Mouse (Mus musculus) ES-Bruce4 (cell line): ENCODE data around the gene Atg7. TPM values are rescaled to one million over a fixed set of nuclear protein-coding genes. Genes with fewer than 3 reads are reported as not detected.

Experiments used
- H3K27ac ChIP-seq: 2 replicates; pipeline ENCODE4 v1.5.1; 2012; ENCODE audit warnings: low read length, inconsistent platforms; ENCODE audit not compliant: insufficient read depth
- H3K27me3 ChIP-seq: 2 replicates; pipeline ENCODE4 v1.6.1; 2012; ENCODE audit warnings: mild to moderate bottlenecking, low read length, inconsistent platforms; ENCODE audit not compliant: control insufficient read depth, poor library complexity, insufficient read depth, severe bottlenecking
- H3K36me3 ChIP-seq: 2 replicates; pipeline ENCODE4 v1.6.1; 2012; ENCODE audit warnings: inconsistent platforms, mild to moderate bottlenecking, low read length, moderate library complexity; ENCODE audit not compliant: control insufficient read depth, poor library complexity, insufficient read depth, severe bottlenecking
- H3K4me1 ChIP-seq: one replicate; pipeline ENCODE4 v1.8.1; 2011; ENCODE audit warnings: low read length; ENCODE audit not compliant: control insufficient read depth, insufficient read depth
- H3K4me3 ChIP-seq: 2 replicates; pipeline ENCODE4 v1.5.1; 2011; ENCODE audit warnings: low read depth, mild to moderate bottlenecking, low read length
- H3K9ac ChIP-seq: 2 replicates; pipeline ENCODE4 v1.6.1; 2012; ENCODE audit warnings: low read depth, mild to moderate bottlenecking, inconsistent platforms; ENCODE audit not compliant: poor library complexity, severe bottlenecking
- H3K9me3 ChIP-seq: replicated peaks from 2 replicates; pipeline ENCODE4 v1.6.1; 2012; ENCODE audit warnings: mild to moderate bottlenecking, low read length, inconsistent platforms; ENCODE audit not compliant: control insufficient read depth, poor library complexity, insufficient read depth, severe bottlenecking
- CTCF ChIP-seq: IDR thresholded peaks from one replicate; pipeline ENCODE4 v1.8.1; 2011; ENCODE audit warnings: low read depth, low read length
- EP300 ChIP-seq: IDR thresholded peaks from 2 replicates; pipeline ENCODE4 v1.6.1; 2011; ENCODE audit warnings: low read depth, low read length; ENCODE audit not compliant: insufficient read depth
- POLR2A ChIP-seq: IDR thresholded peaks from one replicate; pipeline ENCODE4 v1.8.1; 2011; ENCODE audit warnings: low read length; ENCODE audit not compliant: insufficient read depth
- polyA plus RNA-seq: library from polyadenylated mRNA; stranded (reverse); fragments of >200 nt; gene quantifications from 2 replicates; pipeline ENCODE4 v1.2.4, GENCODE M21; 2011; ENCODE audit warnings: low read depth; ENCODE audit not compliant: missing spikeins, insufficient read depth, insufficient read length

The Atg7 gene
- polyA plus RNA-seq, 1 experiment, result 18.0 TPM

- TF ChIP-seq POLR2A (no peak), EP300 (no peak), CTCF (no peak)
- Histone ChIP-seq H3K9ac (no peak overlapping the region), H3K27me3 (no peaks in the 10 kb centered on the region), H3K36me3 (no peaks in the 10 kb centered on the region), H3K27ac (no peak overlapping the region), H3K4me3 (no peak overlapping the region), H3K9me3 (no peaks in the 10 kb centered on the region), H3K4me1 (no peaks in the 10 kb centered on the region)
Observed at GRCm38 (mm10) chr6:114829660-114830438, 187.0 kb downstream of the Atg7 start.

GRCm38 (mm10) chr6:114831807-114832206, 188.9 kb downstream of the Atg7 start:
- Histone ChIP-seq H3K36me3 (no peaks in the 10 kb centered on the region), H3K4me3 (no peak overlapping the region), H3K4me1 (no peaks in the 10 kb centered on the region), H3K9ac (no peak overlapping the region), H3K27ac (no peak overlapping the region), H3K9me3 (no peaks in the 10 kb centered on the region), H3K27me3 (no peaks in the 10 kb centered on the region)
- no peak for TF ChIP-seq CTCF
- TF ChIP-seq EP300, result no peak
- no peak for TF ChIP-seq POLR2A

- Histone ChIP-seq H3K36me3 (no peaks in the 10 kb centered on the region), H3K4me1 (no peaks in the 10 kb centered on the region), H3K4me3 (no peak overlapping the region), H3K27me3 (no peaks in the 10 kb centered on the region), H3K9me3 (no peaks in the 10 kb centered on the region), H3K27ac (no peak overlapping the region), H3K9ac (no peak overlapping the region)
- TF ChIP-seq POLR2A, result no peak
- TF ChIP-seq EP300, result no peak
- TF ChIP-seq CTCF, result no peak
Observed at GRCm38 (mm10) chr6:114833058-114833685, 190.3 kb downstream of the Atg7 start.

DNA sequence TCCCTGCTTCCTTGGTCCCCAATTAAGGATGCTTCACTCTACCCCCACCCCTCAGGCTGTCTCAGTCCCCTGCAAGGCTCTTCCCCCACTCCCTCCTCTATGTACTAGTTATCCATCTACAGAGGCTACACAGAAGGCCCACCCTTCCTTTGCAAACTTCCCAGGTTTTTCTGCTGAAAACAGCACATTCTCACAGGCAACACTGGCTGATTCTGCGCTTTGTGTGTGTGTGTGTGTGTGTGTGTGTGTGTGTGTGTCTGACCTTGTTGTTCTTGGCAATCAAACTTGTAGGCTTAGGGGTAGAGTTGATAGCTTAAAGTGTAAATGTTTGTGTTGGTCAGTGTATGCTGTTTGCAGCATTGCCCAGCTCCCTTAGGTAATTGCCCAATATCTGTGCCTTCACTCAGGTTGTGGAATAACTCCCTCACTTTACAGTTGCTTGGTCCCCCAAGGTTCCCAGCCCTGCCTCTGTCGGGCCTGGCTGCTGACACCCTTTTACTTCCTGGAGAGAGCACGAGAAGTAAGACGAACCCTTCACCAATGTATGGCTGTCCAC, 191.0 kb downstream of the Atg7 start:
- no peaks in the 10 kb centered on the region for H3K4me1 ChIP-seq
- no peaks in the 10 kb centered on the region for H3K36me3 ChIP-seq
- H3K27ac ChIP-seq, result no peak overlapping the region
- TF ChIP-seq CTCF (no peak), POLR2A (no peak), EP300 (no peak)
- H3K4me3 ChIP-seq, result no peak overlapping the region
- H3K9me3 ChIP-seq, result no peaks in the 10 kb centered on the region
- H3K9ac ChIP-seq, result no peak overlapping the region
- H3K27me3 ChIP-seq, result no peaks in the 10 kb centered on the region

DNA sequence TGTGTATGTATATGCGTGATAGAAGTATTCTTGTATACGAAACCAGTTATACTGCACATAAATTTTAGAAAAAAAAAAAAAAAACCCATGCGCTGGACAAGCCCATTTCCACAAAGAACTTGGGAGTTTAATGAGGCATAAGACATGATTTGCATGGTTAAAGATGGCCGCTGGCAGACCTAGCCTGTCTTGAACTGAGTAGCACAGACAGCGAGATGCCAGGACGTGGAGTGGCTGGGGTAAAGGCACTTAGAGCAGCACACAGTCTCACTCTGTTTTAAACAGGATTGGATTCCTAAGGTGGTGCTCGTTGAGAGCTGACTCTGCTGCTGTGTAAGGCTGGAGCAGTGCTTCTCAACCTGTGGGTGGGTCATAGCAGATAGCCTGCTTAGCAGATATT, 192.4 kb downstream of the Atg7 start:
- no peaks in the 10 kb centered on the region for H3K36me3 ChIP-seq
- no peak overlapping the region for H3K9ac ChIP-seq
- no peak overlapping the region for H3K27ac ChIP-seq
- TF ChIP-seq CTCF (no peak), POLR2A (no peak), EP300 (no peak)
- no peak overlapping the region for H3K4me3 ChIP-seq
- no peaks in the 10 kb centered on the region for H3K4me1 ChIP-seq
- no peaks in the 10 kb centered on the region for H3K27me3 ChIP-seq
- H3K9me3 ChIP-seq, result no peaks in the 10 kb centered on the region

DNA sequence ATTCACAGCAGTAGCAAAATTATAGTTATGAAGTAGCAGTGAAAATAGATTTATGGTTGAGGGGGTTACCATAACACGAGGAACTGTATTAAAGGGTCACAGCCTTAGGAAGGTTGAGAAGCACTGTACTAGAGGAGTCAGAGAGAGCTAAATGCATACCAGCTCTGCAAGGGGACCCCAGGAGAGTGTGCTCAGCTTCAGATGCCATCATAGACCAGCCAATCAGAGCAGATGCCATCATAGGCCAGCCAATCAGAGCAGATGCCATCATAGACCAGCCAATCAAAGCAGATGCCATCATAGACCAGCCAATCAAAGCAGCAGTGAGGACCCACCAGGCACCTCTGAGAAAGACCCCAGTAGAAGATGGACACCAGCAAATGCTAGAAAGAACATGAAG, 192.9 kb downstream of the Atg7 start:
- no peaks in the 10 kb centered on the region for H3K9me3 ChIP-seq
- H3K4me1 ChIP-seq, result no peaks in the 10 kb centered on the region
- no peak for TF ChIP-seq CTCF
- no peak for TF ChIP-seq EP300
- TF ChIP-seq POLR2A, result no peak

More for the DNA sequence above, 192.9 kb downstream of the Atg7 start:
- Histone ChIP-seq H3K9ac (no peak overlapping the region), H3K36me3 (no peaks in the 10 kb centered on the region), H3K27ac (no peak overlapping the region), H3K4me3 (no peak overlapping the region), H3K27me3 (no peaks in the 10 kb centered on the region)
